Mouse (Mus musculus): ENCODE data around the gene Myo9a.

DNA sequence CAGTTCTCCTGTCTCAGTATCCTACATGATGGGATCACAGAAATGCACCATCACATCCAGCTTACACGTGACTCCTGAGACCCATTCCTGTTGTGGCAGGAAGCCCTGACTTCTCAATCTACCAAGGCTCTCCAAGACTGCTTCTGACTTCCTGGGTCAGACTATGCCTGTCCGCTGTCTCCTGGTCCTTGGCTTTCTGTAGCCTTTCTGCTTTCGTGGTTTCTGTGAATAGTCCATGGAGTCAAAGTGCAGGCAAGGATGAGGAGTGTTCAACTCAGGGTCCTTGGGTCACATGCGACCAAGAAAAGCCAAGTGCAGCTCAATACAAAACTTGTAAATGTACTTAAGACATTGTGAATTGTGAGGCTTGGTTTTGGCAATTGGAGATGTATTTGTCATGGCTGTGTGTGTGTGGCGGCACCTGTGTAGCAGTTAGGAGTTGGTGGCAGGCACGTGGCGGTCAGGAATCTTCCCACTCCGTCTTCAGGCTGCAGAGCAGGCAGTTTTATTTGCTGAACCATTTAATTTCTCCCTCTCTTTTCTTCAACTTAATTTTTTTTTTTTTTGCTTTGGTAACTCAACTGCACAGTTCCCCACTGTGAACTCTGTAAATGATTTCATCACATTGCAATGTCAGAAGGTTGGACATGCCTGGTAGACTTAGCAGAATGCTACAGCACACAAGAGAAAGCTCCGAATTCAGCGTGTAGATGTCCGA, 23.0 kb upstream of the Myo9a start:
- TF ChIP-seq ZC3H11A (IDR thresholded peaks at IDR 0.05; ENCODE audit: borderline replicate concordance, low read depth, low read length): no peak
- TF ChIP-seq ZNF384 (IDR thresholded peaks at IDR 0.05; ENCODE audit: low read depth, low read length): no peak
